Mouse (Mus musculus): ENCODE measurements at regions not wholly inside any gene's neighbourhood (a gene's known extent, or its start where the extent isn't known, plus 50 kb on each side); places are given as distances from the start of the nearest gene placed in this dataset.

DNA sequence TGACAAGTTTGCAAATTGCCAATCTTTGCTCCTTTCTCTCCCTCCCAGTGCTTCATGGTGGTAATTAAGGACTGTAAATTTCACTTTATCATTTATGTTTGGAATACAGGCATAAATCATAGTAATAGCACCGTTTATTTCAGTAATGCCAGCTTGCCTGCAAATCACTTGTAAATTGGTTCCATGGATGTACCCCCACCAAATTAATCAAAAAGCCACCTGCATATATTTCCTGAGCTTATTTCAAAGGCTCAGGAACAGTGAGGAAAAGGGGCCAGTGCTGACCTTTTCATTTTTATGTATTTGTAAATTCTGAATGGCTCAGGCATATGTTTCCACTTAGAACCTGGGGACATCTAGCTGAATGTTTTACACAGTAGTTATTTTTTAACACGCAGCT lies 115.0 kb downstream of the D3Ertd751e start:
- DNase-seq: no peak

DNA sequence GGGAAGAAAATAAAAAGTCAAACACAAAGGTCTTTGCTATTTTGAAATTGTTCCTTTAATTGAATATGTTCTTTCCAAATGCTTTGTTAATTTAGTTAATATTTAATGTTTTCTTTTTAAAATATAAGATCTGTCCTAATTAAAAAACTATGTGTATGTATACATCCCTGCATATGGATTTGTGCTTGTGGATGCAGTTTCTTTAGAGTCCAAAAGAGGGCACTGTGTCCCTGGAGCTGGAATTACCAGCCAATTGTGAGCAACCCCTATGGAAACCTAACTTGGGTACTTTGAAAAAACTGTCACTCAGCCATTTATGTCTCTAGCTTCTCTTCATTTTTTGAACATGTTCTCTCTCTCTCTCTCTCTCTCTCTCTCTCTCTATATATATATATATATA lies 120.3 kb downstream of the D3Ertd751e start:
- DNase-seq: no peak

DNA sequence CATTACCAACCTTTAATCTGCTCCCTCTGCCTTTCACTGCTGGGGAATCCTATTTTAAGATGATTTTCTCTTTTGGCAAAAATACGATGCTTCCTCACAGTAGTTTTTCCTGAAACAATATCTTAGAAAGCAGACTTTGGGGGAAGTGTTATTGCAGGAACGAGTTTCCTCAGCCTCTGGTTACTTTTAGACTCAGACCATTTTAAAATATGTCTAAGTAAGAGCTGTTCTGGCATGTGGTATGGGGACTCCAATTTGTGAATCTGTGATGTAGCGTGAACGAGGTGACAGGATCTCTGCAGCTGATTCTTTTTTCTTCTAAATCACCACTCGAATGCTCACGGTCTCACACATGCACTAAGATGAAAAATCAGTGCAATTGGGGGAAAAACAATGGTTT lies 166.5 kb downstream of the D3Ertd751e start:
- DNase-seq: no peak

DNA sequence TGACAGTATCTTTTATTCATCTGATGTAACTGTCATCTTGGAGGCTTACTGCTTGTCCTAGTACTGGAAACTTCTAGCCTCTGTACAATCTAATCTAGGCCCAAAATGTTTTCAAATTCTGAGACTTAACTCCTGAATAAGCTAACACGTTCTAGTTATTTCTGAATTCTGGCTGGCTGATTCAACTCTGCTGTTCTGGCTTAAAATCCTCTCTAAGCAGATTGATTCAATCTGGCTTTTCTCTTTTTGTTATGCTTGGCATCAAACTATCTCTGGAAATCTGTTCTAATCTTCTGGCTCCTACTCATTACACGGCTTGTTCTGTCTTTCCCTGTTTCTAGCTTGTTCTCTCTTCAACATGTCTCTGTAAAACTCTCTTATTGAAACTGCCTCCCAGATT lies 170.8 kb downstream of the D3Ertd751e start:
- DNase-seq: no peak

DNA sequence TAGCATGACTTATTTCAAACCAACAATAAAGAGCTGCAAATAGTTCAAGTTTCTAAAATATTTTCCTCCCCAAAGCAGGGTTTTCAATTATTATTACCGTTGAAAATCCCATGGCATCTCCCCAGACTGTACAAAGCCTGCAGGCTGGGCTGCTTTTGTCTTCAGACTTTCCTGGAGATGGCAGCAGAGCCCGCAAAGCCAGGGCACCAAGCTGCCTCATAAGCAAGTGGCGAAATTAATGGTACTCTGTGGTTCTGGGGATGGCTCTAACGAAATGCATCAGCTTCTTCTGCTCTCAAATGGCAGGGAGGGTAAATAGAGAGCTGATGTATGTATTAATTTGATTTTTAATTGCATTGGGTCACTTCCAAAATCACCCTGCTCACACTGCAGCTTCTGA lies 197.4 kb downstream of the D3Ertd751e start:
- peak; percentile 30 for DNase-seq

DNA sequence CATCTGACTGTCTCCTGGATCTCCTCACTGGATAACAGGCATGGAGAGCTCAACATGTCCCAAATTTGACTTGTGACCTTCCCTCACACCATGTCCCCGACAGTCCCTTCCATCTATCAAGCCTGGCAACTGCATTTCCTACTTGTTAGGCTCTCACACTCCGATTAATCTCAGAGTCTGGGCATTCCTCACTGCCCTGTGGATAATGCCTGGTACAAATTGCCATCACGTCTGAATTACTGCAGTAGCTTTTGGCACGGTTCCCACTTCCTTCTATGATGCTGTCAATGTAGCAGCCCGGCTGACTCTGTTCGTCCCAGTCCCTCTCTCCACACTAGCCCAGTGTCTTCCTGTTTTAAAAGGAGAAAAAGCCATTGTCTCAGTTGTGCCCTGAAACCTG lies 200.6 kb downstream of the D3Ertd751e start:
- peak; percentile 65 for DNase-seq

DNA sequence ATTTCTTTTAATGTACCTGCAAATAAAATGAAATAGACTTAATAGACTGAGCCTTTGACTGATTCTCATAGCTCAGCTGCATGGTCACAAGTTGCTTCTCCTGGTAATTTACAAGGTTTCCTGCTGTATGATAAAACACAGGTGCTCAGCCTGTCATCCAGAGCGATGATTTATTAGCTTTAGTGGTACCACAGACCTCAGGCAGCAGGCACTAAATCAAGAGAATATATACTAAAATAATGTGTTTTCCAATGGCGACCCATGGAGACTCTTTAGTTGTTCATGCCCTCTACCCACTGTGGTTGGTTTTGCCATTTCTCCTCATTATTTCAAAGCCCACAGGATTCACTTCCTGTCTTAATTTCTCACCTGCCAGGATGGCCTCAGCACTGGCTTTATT lies 207.0 kb downstream of the D3Ertd751e start:
- no peak for DNase-seq

DNA sequence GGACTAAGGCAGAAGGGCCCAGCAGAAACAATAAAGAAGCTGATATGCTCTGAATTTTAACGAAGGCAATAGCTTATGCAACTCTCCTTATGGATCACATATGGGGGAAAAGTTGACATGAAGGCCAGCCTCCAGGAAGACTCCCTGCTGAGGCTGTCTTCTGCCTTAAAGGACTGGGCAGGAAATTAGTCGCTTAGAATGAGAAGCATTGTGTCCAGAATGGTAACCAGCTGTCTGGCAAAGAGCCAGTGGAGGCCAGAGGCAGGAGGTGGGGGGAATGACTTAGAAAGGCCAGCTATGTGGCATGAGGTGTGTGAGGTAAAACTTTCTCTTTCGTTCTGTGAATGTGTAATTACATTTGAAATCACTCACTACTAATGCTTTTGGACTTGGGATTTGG lies 215.0 kb downstream of the D3Ertd751e start:
- peak; percentile 41 for DNase-seq

DNA sequence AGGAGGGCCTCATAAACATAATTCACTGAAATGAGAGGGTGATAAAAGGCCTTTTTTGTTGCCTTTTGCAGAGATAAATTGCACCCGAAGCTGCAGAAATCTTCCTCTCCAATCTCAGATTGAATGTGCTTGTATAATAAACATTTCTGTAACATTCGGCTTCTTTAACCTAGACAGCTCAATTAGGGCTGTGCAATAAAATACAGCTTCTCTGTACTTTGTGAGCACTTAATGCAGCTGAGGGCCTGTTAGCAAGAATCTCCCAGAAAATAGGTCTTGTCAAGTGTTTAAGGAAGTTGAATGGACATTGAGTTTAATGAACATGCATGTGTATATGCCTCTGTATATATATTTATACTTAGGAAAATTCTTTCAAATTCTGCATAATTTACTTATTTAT lies 217.8 kb downstream of the D3Ertd751e start:
- DNase-seq: no peak

DNA sequence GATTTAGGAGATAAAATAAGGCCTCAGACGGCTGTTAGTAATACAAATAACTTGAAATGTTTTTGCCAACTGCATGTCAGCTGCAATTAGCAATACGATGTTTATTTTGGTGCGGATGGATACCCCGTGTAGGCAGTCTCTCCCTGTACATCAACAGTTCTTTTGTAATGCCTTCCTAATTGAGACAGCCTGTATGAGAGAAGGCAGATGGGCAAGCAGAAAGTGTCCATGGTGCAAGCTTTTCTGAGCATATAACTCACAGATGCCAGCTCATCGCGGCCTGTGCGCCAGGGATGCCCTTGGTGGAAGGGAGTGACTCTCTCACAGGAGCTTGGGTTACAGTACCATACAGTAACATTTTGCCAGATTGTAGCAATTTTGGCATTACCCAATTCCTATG lies 220.5 kb downstream of the D3Ertd751e start:
- peak; percentile 76 for DNase-seq

DNA sequence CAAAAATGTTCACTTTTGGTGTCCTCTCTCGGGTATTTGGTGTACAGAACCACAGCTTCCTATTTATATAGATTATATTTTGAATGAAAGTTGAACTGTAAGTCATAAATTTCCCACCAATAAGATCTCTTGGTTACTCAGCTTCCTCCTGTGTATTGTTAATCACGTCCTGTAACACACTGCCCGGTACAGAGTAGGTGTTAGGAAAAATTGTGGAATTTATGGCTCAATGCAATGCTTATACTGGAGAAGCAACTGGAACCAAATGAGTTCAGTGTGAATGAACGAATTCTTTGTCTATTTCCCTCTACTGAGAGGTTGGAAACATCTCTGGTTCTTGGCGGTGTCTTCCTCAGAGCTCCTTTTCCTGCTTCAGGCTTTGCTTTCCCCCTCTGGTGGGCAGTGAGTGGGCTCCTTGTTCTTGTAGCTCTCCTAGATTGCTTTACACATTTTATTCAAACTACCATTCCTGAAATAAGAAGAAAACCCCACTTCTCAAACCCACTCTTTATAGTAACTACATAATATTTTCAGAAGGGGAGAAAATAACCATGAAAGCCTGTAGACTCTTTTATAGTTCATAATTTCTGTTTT lies 264.4 kb downstream of the D3Ertd751e start:
- no peak for DNase-seq

DNA sequence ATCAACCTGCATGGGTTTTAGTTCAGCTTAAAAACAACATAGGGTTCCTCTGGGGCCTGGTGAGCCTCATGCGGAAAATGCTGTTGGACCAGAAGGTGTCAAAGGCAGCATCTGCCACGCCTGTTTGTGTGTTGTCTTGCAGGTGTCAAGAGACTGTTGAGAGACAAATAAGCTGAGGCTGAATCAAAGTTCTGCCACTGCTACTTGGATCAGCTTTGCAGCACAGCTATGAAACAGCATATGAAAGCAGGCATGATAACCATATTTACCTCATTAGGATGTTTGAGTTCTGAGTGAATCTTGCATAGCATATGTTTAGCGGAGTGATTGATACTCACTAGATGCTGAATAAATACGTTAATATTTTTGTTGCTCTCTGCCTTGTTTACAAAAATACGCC lies 280.8 kb downstream of the D3Ertd751e start:
- DNase-seq: no peak

DNA sequence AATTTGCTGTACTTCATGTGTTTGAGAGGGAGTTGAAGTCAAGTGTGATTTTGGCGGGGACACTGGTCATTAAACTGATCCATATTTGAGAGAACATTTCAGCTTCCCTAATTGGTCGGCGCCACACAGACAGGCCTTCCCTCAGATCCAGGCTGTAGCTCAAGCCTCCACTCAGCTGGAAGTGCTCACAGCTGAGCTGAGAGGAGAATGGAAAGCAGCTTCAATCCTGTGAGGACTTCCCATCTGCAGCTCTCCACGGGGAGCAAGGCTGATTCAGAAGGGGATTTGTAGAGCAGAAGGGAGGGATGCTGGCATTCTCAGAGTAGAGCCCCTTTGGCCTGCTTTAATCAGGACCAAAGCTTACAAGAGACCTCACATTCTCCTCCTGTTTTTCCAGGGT lies 297.2 kb downstream of the D3Ertd751e start:
- DNase-seq: peak; percentile 63

DNA sequence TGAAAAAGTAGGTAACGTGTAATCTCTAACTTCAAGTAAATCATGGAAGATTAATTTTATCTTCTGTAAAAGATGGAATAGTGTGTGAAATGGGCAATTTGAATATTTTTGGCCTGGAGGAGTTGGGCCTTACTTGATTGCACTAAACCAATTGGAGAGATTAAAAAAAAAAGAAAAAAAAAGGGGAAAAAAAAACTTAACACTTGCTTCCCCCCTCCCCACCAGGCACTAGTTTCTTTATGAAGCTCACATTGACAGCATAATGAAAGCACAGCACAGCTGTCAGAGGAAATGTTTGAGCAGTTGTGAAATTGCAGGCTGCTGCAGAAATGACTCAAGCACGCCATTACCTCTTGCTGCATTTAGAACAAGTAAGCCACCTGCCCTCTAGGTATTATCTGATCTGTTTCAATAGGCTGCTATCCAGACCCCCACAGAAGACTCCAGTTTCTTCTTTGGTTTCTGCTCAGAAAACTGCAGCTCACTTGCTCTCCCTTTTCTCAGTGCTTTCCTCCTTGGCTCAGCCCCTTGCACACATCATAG lies 297.9 kb downstream of the D3Ertd751e start:
- DNase-seq: no peak

DNA sequence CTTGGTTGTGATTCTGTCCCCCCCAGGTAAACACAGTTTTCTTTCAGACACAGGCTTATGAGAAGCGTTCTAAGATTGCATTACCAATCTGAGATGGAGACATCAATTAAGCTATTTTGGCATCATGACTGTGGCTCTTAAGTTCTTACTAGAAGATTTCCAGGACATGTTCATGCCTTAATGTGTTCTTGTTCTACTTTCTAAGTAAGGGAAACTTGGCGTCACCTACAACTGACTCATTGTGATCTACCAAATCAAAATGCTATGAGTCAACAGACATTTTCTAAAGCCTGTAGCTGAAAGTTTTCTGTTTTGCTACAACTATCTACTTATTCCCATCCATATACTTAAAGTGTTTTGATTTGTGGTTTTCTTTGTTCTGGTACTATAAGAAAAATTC lies 298.5 kb downstream of the D3Ertd751e start:
- no peak for DNase-seq

DNA sequence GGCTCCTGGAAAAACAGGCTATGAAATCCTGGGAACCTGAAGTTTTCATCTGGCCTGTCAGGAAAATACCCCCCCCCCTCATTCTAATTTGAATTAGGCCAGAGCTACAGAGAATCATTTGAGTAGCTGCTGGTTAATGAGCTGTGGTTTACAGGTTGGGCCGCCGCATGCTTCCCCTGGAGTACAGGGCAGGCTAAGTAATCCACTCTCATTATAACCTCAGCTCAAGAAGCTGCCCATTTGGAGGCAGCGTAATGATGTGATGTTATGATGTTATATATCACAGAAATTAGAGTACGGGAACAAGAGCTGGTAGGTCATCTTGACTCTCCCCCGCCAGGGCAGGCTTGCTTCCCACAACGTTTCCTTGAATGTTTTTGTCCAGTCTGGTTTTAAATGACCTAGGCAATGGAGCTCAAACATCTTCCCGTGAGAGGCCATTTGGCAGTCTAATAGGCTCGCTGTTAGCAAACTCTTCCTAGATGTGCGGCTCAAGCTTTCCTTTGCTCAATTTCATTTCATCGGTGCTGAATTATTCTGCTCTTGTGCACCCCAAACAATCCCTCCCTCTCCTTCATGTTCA lies 315.0 kb downstream of the D3Ertd751e start:
- DNase-seq: peak; percentile 23

DNA sequence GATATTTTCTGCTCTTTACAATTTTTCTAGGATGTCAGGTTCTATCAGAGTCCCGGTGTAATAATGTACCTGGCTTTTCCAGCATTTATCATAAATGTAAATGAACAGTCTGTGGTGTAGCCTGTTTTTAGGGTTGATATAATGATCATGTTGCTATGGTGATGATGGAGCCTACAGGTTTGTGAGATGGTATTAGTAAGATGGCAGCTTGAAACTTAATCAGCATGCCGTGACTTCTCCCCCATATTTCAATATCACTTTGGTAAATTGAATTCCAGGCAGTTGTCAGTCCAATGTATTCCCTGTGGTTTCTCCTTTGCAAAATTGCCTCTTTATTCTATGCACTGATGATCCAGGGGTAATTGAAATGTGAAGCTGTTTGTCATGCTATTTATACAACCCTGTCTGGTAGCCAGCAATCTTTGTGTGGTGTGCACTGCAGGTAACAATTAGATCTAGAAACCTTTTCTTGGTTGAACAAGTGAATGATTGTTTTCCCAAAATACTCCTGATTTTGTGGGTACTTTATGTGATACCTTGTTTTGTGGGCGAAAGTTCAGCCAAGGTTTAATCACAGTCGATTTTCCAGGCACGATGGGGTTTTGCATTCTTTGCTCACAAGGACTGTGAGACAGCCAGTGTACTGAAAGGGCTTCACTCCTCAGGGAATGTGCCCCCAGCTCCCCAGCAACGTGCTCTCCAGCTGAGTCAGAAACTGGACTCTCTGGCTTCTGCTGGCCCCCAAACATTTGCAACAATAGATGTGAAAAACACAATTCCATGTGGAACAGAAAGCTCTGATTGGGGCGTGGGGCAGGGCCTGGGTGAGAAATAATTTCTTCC lies 322.9 kb downstream of the D3Ertd751e start:
- no peak for DNase-seq

DNA sequence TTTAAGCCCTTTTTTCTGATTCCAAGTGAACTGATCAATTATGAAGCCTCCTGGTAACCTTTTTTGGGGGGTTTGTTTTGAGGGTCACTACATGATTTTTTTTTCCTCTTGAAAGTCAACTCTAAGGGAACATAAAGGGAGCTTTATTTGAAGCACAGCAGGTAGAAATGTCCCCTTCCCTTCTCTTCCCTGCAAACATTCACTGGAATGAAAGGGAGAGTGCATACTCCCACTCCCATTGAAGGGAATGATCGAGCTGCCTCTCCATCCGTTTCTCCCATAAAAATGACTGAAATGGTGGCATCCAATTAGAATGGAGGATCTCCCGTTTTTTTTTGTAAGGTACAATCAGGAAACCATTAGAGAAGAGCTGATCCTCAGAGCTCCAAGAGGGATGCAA lies 323.6 kb downstream of the D3Ertd751e start:
- DNase-seq: no peak

DNA sequence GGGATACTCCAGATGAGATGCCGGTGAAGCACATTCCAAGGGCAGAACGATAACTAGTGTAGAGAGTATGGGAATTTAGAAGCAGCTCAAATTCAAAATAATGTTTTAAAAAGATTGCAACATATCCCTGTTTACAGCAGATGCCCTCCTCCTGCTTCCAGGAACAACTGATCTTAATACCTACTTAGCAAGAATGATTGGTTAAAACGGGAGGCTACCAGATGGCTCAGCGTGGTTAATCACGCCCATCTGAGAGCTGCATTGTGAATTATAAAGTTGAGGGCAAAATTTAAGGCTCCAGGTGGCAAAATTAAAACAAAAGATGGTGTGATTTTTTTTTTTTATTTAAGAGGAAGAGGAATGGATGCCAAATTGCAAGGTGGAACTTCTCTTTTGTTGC lies 324.6 kb downstream of the D3Ertd751e start:
- DNase-seq: no peak

DNA sequence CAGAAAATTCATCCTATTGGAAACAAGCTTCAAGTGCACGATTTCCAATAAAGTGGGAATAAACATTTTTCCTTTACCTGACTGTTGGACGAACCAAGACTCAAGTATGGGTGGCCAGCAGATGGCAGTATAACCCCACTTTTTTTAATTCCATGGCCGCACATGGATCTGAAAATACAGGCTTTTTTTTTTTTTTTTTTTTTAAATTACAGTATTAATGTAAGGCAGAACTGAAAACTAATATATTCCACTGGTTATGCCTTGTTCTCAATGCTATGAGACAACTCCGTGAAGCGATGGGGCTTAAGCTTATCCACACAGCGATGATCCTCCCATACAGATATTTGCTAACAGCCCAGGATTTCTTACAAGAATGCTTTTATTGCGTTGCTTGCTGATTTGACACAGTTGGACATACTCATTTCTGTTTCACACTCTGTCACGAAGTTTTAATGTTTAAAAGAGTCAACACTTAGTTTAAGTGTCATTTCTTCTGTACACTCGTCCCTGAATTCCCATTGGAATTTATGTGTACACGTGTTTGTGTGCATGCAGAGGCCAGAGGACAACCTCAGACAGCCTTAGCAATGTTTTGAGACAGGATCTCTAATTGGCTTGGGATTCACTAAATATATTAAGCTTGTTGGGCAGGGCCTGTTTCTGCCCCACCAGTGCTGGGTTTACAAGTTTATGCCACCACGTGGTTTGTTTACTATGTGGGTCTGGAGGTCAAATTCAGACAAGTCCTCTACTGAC lies 332.3 kb downstream of the D3Ertd751e start:
- peak; percentile 65 for DNase-seq

DNA sequence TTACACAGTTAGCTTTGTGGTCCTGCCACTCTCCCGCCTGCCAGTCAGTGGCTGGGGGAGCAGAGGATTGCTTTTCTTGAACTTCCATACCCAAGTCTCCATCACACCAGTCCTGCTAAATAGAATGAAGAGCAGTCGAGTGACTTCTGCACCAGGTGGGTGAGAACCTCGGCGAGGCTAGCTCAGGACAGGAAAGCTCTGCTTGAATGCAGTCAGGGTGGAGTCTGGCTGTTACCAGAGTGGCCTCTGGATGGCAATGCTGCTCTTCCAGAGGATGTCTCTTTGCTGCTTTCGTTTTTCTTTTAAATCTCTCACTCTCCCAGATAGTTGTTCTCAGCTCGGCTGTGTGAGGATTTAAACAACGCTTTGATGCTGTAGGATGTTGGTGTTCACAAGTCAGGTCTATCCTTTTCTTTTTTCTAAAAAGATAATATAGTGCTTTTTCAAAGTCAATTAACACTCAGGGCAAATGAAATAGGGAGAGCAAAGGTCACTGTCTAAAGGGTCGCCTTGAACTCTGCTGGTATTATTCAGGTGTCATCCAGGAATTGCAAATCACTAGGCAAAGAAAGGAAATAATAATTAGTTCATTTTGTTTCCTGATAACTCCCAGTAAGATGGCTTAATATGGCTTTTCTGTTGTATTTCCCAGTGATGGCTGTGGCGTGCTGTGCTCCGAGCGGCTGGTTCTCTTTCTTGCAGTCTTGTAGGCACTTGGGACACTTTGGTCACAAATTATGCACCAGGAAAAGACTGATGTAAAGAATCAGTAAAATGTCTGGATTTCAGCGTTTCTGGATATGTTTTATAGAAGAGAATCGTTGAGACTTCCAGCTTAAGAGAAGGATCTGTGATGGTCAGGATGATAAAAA lies 368.8 kb downstream of the D3Ertd751e start:
- DNase-seq: peak; percentile 74
